8 mouse cellular contexts compared by ENCODE assay signal in genomic region chr11:95533484-95534160, GRCm38 (mm10). TPM values are rescaled to one million over a fixed set of nuclear protein-coding genes. Genes with fewer than 3 reads are reported as not detected.
DNase-seq lines count a peak whose midpoint lies in the region; ATAC-seq and TF ChIP-seq lines count a peak whose summit lies in the region.

No protein-coding gene starts in this region.

- no peak overlapping the region; the same call in 1 of the 2 replicates for H3K9ac ChIP-seq in forebrain, embryonic 13.5 days
- H3K9ac ChIP-seq in liver, postnatal 0 days (replicated peaks), result no peak overlapping the region
- H3K9ac ChIP-seq in neural tube, embryonic 13.5 days, result peak overlapping the region; percentile 50; the same call in 1 of the 2 replicates

- peak overlapping the region; percentile 44 for H3K4me2 ChIP-seq in forebrain, embryonic 13.5 days
- H3K4me2 ChIP-seq in liver, postnatal 0 days (ENCODE audit: low read depth, low read length), result no peak overlapping the region
- H3K4me2 ChIP-seq in neural tube, embryonic 13.5 days, result peak overlapping the region; percentile 44

- no peak overlapping the region; the same call in 1 of the 2 replicates for H3K4me3 ChIP-seq in E14TG2a.4 (replicated peaks; ENCODE audit: low read length)
- no peak overlapping the region for H3K4me3 ChIP-seq in forebrain, embryonic 13.5 days
- H3K4me3 ChIP-seq in liver, postnatal 0 days (ENCODE audit: low read depth, low read length), result no peak overlapping the region
- H3K4me3 ChIP-seq in neural tube, embryonic 13.5 days, result no peak overlapping the region

- no peaks in the 10 kb centered on the region for H3K27me3 ChIP-seq in E14TG2a.4 (ENCODE audit: insufficient read depth, low read length)
- peaks cover 10% of the 10 kb centered on the region; the same call in 1 of the 2 replicates for H3K27me3 ChIP-seq in forebrain, embryonic 13.5 days
- H3K27me3 ChIP-seq in liver, postnatal 0 days (ENCODE audit: insufficient read depth, low read length), result 0 out of 2 replicates have a peak, but pooled peaks cover 5% of the 10 kb centered on the region
- H3K27me3 ChIP-seq in neural tube, embryonic 13.5 days, result no peaks in the 10 kb centered on the region

- no peaks in the 10 kb centered on the region for H3K9me3 ChIP-seq in E14TG2a.4 (ENCODE audit: low read length)
- no peaks in the 10 kb centered on the region for H3K9me3 ChIP-seq in forebrain, embryonic 13.5 days (replicated peaks)
- no peaks in the 10 kb centered on the region for H3K9me3 ChIP-seq in liver, postnatal 0 days (ENCODE audit: low read length)
- H3K9me3 ChIP-seq in neural tube, embryonic 13.5 days, result no peaks in the 10 kb centered on the region

- H3K36me3 ChIP-seq in E14TG2a.4 (ENCODE audit: insufficient read depth, low read length), result no peaks in the 10 kb centered on the region
- no peaks in the 10 kb centered on the region for H3K36me3 ChIP-seq in forebrain, embryonic 13.5 days (ENCODE audit: poor library complexity, severe bottlenecking)
- H3K36me3 ChIP-seq in liver, postnatal 0 days (replicated peaks; ENCODE audit: insufficient read depth, low read length), result no peaks in the 10 kb centered on the region
- H3K36me3 ChIP-seq in neural tube, embryonic 13.5 days, result no peaks in the 10 kb centered on the region

- ATAC-seq in cerebellum, adult (ENCODE audit: insufficient number of reproducible peaks, low FRiP score, low TSS enrichment), result peak; percentile 66; the same call in 1 of the 2 replicates
- peak; percentile 81 for ATAC-seq in forebrain, embryonic 13.5 days
- peak; percentile 57; the same call in 1 of the 2 replicates for ATAC-seq in liver, postnatal 0 days
- ATAC-seq in neural tube, embryonic 13.5 days (ENCODE audit: low read depth), result peak; percentile 93

- 22% methylated on average over 24 of the region's 24 CpGs for WGBS in forebrain, embryonic 13.5 days
- 22% methylated on average over 24 of the region's 24 CpGs for WGBS in liver, postnatal 0 days (ENCODE audit: insufficient replicate concordance)
- WGBS in neural tube, embryonic 13.5 days, result 22% methylated on average over 24 of the region's 24 CpGs

- DNase-seq in heart, postnatal 10 days, result peak; percentile 91 to 96
- DNase-seq in kidney, postnatal 4 days, result peak; percentile 95 to 97
- peak; percentile 88 for DNase-seq in liver, postnatal 0 days
- peak; percentile 44 for DNase-seq in telencephalon, adult 2 months (ENCODE audit: low read depth, low spot score)

- peak; percentile 94 for TF ChIP-seq CTCF in E14TG2a.4 (conservative IDR thresholded peaks at IDR 0.05; ENCODE audit: low read length)
- peak; percentile 99 for TF ChIP-seq CTCF in liver, postnatal 0 days (IDR thresholded peaks at IDR 0.05; ENCODE audit: low read depth)

- intact Hi-C loops in heart, postnatal 10 days (cut with DNase I), result loop anchor here (1.0 to 5.0 kb wide), 3 partner anchors 53 to 219 kb away; no protein-coding TSS in a partner anchor

- TF ChIP-seq EP300 in liver, postnatal 0 days (IDR thresholded peaks at IDR 0.05; ENCODE audit: low read depth), result no peak

- H3K27ac ChIP-seq in forebrain, embryonic 13.5 days, result no peak overlapping the region
- no peak overlapping the region for H3K27ac ChIP-seq in liver, postnatal 0 days (ENCODE audit: low read depth)
- no peak overlapping the region for H3K27ac ChIP-seq in neural tube, embryonic 13.5 days (replicated peaks)

- H3K4me1 ChIP-seq in E14TG2a.4 (replicated peaks; ENCODE audit: low read depth, low read length), result peaks cover 58% of the 10 kb centered on the region
- H3K4me1 ChIP-seq in forebrain, embryonic 13.5 days, result peaks cover 5% of the 10 kb centered on the region; the same call in 1 of the 2 replicates
- H3K4me1 ChIP-seq in liver, postnatal 0 days (ENCODE audit: insufficient read depth), result no peaks in the 10 kb centered on the region
- peaks cover 8% of the 10 kb centered on the region for H3K4me1 ChIP-seq in neural tube, embryonic 13.5 days (replicated peaks)

RNA-seq across cellular contexts. Expression of gene Nxph3, which starts 19.3 kb away (rescaled TPM):
- polyA plus RNA-seq in forebrain, embryonic 13.5 days (2015; fragmentation: Nextera tagmentation; extraction: Ambion mirVana), result 1.8 and 2.2 TPM in 2 replicates
- under 1 TPM; 0.84 to 0.87 TPM for total RNA-seq in heart, postnatal 10 days (2021)
- not detected in 2 replicates for polyA plus RNA-seq in liver, postnatal 0 days (2015; fragmentation: Nextera tagmentation; extraction: Ambion mirVana)
- 0.74 and 0.79 TPM in 2 replicates for polyA plus RNA-seq in neural tube, embryonic 13.5 days (2015; fragmentation: Nextera tagmentation; extraction: Ambion mirVana)

RNA-seq across cellular contexts. Expression of gene Ngfr, which starts 53.9 kb away (rescaled TPM):
- polyA plus RNA-seq in forebrain, embryonic 13.5 days (2015; fragmentation: Nextera tagmentation; extraction: Ambion mirVana), result 6.3 and 7.5 TPM in 2 replicates
- total RNA-seq in heart, postnatal 10 days (2021), result 1 to 10 TPM; 2.7 to 4.4 TPM
- polyA plus RNA-seq in liver, postnatal 0 days (2015; fragmentation: Nextera tagmentation; extraction: Ambion mirVana), result 1.3 and 1.7 TPM in 2 replicates
- 97.1 and 121 TPM in 2 replicates for polyA plus RNA-seq in neural tube, embryonic 13.5 days (2015; fragmentation: Nextera tagmentation; extraction: Ambion mirVana)

Comparison
In these comparisons a context has a peak if more than half of its experiments do, and no peak if none do; other contexts are left out.
1. DNase-seq: peak in every context shown above with its lines; median percentile 96 in kidney, postnatal 4 days; 94 in heart, postnatal 10 days; 88 in liver, postnatal 0 days; 44 in telencephalon, adult 2 months.
2. RNA of gene Ngfr, which starts 53.9 kb away (polyA plus RNA-seq): 97.1 to 121 TPM in neural tube, embryonic 13.5 days; 6.3 to 7.5 TPM in forebrain, embryonic 13.5 days and 1.3 to 1.7 TPM in liver, postnatal 0 days; every median in the first group is over 10 times any median in the second.
3. Peak in every context shown above with its lines, with median percentiles within 50 percentile points of each other: ATAC-seq.